Mouse (Mus musculus) right cerebral cortex, postnatal 36 days (tissue): ENCODE measurements at regions not wholly inside any gene's neighbourhood (a gene's known extent, or its start where the extent isn't known, plus 50 kb on each side); places are given as distances from the start of the nearest gene placed in this dataset.

ENCODE experiments used
- DNase-seq, 2 experiments: peaks; one replicate each; pipeline ENCODE4 v3.0.0; 2022; ENCODE audit warnings: low spot score in 2 of 2, mixed read lengths in 1 of 2

- DNase-seq, result no peak
These were observed 1041.3 kb downstream of the Slc22a22 start for GRCm38 (mm10) chr15:56436131-56436530.

GRCm38 (mm10) chr15:56425986-56426385 lies 1051.4 kb downstream of the Slc22a22 start:
- DNase-seq, result no peak

GRCm38 (mm10) chr15:56420681-56421080 lies 1056.7 kb downstream of the Slc22a22 start:
- DNase-seq, result no peak

GRCm38 (mm10) chr15:56391982-56392381 lies 1085.4 kb downstream of the Slc22a22 start:
- no peak for DNase-seq

GRCm38 (mm10) chr15:56378511-56378910 lies 1098.9 kb downstream of the Slc22a22 start:
- DNase-seq, result no peak

- no peak for DNase-seq
These were observed 1126.5 kb downstream of the Slc22a22 start for GRCm38 (mm10) chr15:56350903-56351302.

- no peak for DNase-seq
These were observed 1131.3 kb downstream of the Slc22a22 start for GRCm38 (mm10) chr15:56346111-56346510.

- no peak for DNase-seq
These were observed 1132.5 kb downstream of the Slc22a22 start for GRCm38 (mm10) chr15:56344973-56345372.

GRCm38 (mm10) chr15:56344304-56344932 lies 1133.0 kb downstream of the Slc22a22 start:
- no peak for DNase-seq

- DNase-seq, result no peak
These were observed 1139.5 kb downstream of the Slc22a22 start for GRCm38 (mm10) chr15:56337879-56338278.

GRCm38 (mm10) chr15:56336449-56336848 lies 1141.0 kb downstream of the Slc22a22 start:
- peak; percentile 10 to 25 for DNase-seq

- DNase-seq, result no peak
These were observed 1142.4 kb downstream of the Slc22a22 start for GRCm38 (mm10) chr15:56335011-56335410.

- no peak for DNase-seq
These were observed 1156.9 kb downstream of the Slc22a22 start for GRCm38 (mm10) chr15:56320501-56320900.

GRCm38 (mm10) chr15:56294910-56295438 lies 1182.5 kb downstream of the Slc22a22 start:
- no peak for DNase-seq

GRCm38 (mm10) chr15:56278622-56279301 lies 1198.7 kb downstream of the Slc22a22 start:
- DNase-seq, result no peak

GRCm38 (mm10) chr15:56278006-56278405 lies 1199.4 kb downstream of the Slc22a22 start:
- DNase-seq, result no peak

- DNase-seq, result no peak
These were observed 1228.7 kb downstream of the Slc22a22 start for GRCm38 (mm10) chr15:56248731-56249130.

GRCm38 (mm10) chr15:56244004-56244735 lies 1233.3 kb downstream of the Slc22a22 start:
- no peak for DNase-seq

GRCm38 (mm10) chr15:56202552-56202951 lies 1274.9 kb downstream of the Slc22a22 start:
- DNase-seq, result no peak

- DNase-seq, result no peak
These were observed 1278.1 kb downstream of the Slc22a22 start for GRCm38 (mm10) chr15:56199336-56199735.

- no peak for DNase-seq
These were observed 1279.8 kb downstream of the Slc22a22 start for GRCm38 (mm10) chr15:56197425-56198201.

- no peak for DNase-seq
These were observed 1311.2 kb downstream of the Slc22a22 start for GRCm38 (mm10) chr15:56166236-56166635.
